Mouse (Mus musculus) lung, postnatal 0 days (tissue): ENCODE measurements around the gene Sh2d7. TPM values are rescaled to one million over a fixed set of nuclear protein-coding genes. Genes with fewer than 3 reads are reported as not detected.

Experiments used
- ATAC-seq: fragments of 200-750 bp; cut with Nextera tagmentation; 2 replicates; pipeline ENCODE4 v1.8.0; 2017; ENCODE audit warnings: moderate library complexity
- DNase-seq: peaks from one replicate; pipeline ENCODE4 v3.0.0-alpha.2; 2016; ENCODE audit warnings: low spot score
- H3K27ac ChIP-seq: fragments of 300-500 bp; sonication (generic); 2 replicates; pipeline ENCODE4 v1.5.1; 2014; ENCODE audit warnings: antibody characterized with exemption, mild to moderate bottlenecking, low read length, mixed read lengths
- H3K27me3 ChIP-seq: fragments of 300-500 bp; sonication (generic); replicated peaks from 2 replicates; pipeline ENCODE4 v1.6.1; 2014; ENCODE audit warnings: low read length, mixed read lengths; ENCODE audit not compliant: insufficient read depth
- H3K36me3 ChIP-seq: fragments of 300-500 bp; sonication (generic); 2 replicates; pipeline ENCODE4 v1.6.1; 2014; ENCODE audit warnings: low read length, mixed read lengths; ENCODE audit not compliant: insufficient read depth
- H3K4me1 ChIP-seq: fragments of 300-500 bp; sonication (generic); 2 replicates; pipeline ENCODE4 v1.6.1; 2014; ENCODE audit warnings: antibody characterized with exemption, low read depth, low read length, mixed read lengths; ENCODE audit not compliant: insufficient read depth
- H3K4me2 ChIP-seq: fragments of 300-500 bp; sonication (generic); replicated peaks from 2 replicates; pipeline ENCODE4 v1.6.1; 2014; ENCODE audit warnings: low read depth, mild to moderate bottlenecking, low read length, moderate library complexity, mixed read lengths
- H3K4me3 ChIP-seq: fragments of 300-500 bp; sonication (generic); 2 replicates; pipeline ENCODE4 v1.5.1; 2014; ENCODE audit warnings: low read depth, low read length
- H3K9ac ChIP-seq: fragments of 300-500 bp; sonication (generic); replicated peaks from 2 replicates; pipeline ENCODE4 v1.6.1; 2014; ENCODE audit warnings: low read depth, mild to moderate bottlenecking
- H3K9me3 ChIP-seq: fragments of 300-500 bp; sonication (generic); 2 replicates; pipeline ENCODE4 v1.6.1; 2016; ENCODE audit warnings: low read length, mixed read lengths
- CTCF ChIP-seq: IDR thresholded peaks from 2 replicates; pipeline ENCODE4 v1.5.1; 2016; ENCODE audit warnings: antibody characterized with exemption, mild to moderate bottlenecking
- EP300 ChIP-seq: IDR thresholded peaks from 2 replicates; pipeline ENCODE4 v1.6.1; 2016; ENCODE audit warnings: antibody characterized with exemption, mild to moderate bottlenecking, control low read depth
- WGBS: fragments of 180-500 bp; shearing (Covaris S2); extraction: QIAGEN DNeasy Blood & Tissue Kit; methylation state at CpG from one replicate; pipeline ENCODE4 v1.1.7; 2014; 5-methylcytosine and 5-hydroxymethylcytosine counted together
- polyA plus RNA-seq: library from polyadenylated mRNA; unstranded; fragments of >200 nt; fragmentation: Nextera tagmentation; extraction: Ambion mirVana; gene quantifications from 2 replicates; pipeline ENCODE4 v1.2.1, GENCODE M21; 2015

Sh2d7 gene
- polyA plus RNA-seq, 1 experiment from 2014 or later = not detected

GRCm38 (mm10) chr9:54527694-54528093 lies 11.1 kb upstream of the Sh2d7 start:
- no peak overlapping the region for H3K9ac ChIP-seq

GRCm38 (mm10) chr9:54529950-54530349 lies 8.8 kb upstream of the Sh2d7 start:
- no peaks in the 10 kb centered on the region for H3K27me3 ChIP-seq
- H3K27ac ChIP-seq = no peak overlapping the region
- TF ChIP-seq CTCF = no peak
- TF ChIP-seq EP300 = no peak
- WGBS = 68% methylated on average over 2 of the region's 2 CpGs
- no peak overlapping the region for H3K4me3 ChIP-seq
- no peak overlapping the region for H3K4me2 ChIP-seq
- ATAC-seq (no peak), DNase-seq (no peak)
- no peaks in the 10 kb centered on the region for H3K36me3 ChIP-seq
- H3K9me3 ChIP-seq = no peaks in the 10 kb centered on the region
- no peak overlapping the region for H3K9ac ChIP-seq
- no peaks in the 10 kb centered on the region for H3K4me1 ChIP-seq

More at GRCm38 (mm10) chr9:54527694-54528093, 11.1 kb upstream of the Sh2d7 start:
- WGBS = 66% methylated on average over 7 of the region's 7 CpGs
- Histone ChIP-seq H3K27me3 (no peaks in the 10 kb centered on the region), H3K4me3 (no peak overlapping the region), H3K4me1 (no peaks in the 10 kb centered on the region), H3K9me3 (no peaks in the 10 kb centered on the region), H3K4me2 (no peak overlapping the region), H3K27ac (no peak overlapping the region), H3K36me3 (no peaks in the 10 kb centered on the region)
- no peak for TF ChIP-seq EP300
- TF ChIP-seq CTCF = no peak; the same call in 1 of the 2 replicates
- ATAC-seq (no peak), DNase-seq (no peak)

- Histone ChIP-seq H3K9ac (no peak overlapping the region), H3K4me1 (no peaks in the 10 kb centered on the region), H3K9me3 (no peaks in the 10 kb centered on the region), H3K36me3 (no peaks in the 10 kb centered on the region), H3K4me2 (no peak overlapping the region), H3K27me3 (no peaks in the 10 kb centered on the region), H3K27ac (no peak overlapping the region), H3K4me3 (no peak overlapping the region)
- no peak for DNase-seq
- no peak for ATAC-seq
- TF ChIP-seq EP300 (no peak), CTCF (no peak)
- 81% methylated on average over 6 of the region's 6 CpGs for WGBS
These were observed 7.9 kb upstream of the Sh2d7 start for GRCm38 (mm10) chr9:54530836-54531235.

DNA sequence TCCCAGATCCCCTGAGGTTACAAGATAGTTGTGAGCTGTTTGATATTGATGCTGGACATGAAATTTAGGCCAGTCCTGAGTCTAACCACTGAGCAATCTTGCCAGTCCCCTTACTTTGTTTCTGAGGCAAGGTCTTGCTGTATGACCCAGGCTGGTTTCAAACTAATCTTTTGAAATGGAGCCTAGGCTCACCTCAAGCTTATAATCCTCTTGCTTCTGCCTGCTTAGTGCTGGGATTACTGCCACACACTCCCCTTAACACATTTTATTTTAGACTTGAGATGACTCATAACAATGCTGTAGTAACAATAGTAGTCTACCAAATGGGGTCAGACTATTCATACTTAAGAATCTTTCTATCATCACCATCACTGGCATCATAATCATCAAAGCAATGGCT lies 7.4 kb upstream of the Sh2d7 start:
- Histone ChIP-seq H3K9me3 (no peaks in the 10 kb centered on the region), H3K4me3 (no peak overlapping the region), H3K27ac (no peak overlapping the region), H3K4me2 (no peak overlapping the region), H3K4me1 (no peaks in the 10 kb centered on the region), H3K27me3 (no peaks in the 10 kb centered on the region), H3K9ac (no peak overlapping the region), H3K36me3 (no peaks in the 10 kb centered on the region)
- no peak for TF ChIP-seq EP300
- no peak for TF ChIP-seq CTCF
- ATAC-seq (no peak), DNase-seq (no peak)

DNA sequence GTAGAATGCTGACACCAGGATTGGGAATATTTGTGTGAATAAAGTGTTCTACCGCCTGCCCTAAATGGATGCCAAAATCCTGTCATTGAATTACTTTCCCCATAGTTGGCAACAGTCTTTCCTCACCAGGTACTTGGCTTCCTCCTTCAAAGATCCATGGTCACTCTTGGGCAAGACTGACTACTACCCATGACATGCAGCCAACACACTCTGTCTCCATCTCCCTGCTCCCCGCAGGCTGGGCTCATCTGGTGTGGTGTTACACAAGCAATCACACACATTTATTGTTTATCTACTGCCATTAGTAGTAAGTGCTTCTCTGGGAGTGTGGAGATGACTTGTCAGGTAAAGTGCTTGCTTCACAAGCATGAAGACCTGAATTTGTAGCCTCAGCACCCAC lies 5.9 kb upstream of the Sh2d7 start:
- TF ChIP-seq CTCF = no peak
- TF ChIP-seq EP300 = no peak
- no peak overlapping the region for H3K27ac ChIP-seq
- no peaks in the 10 kb centered on the region for H3K27me3 ChIP-seq
- H3K4me3 ChIP-seq = no peak overlapping the region
- no peak overlapping the region for H3K9ac ChIP-seq
- H3K4me2 ChIP-seq = no peak overlapping the region
- no peak for DNase-seq
- H3K36me3 ChIP-seq = no peaks in the 10 kb centered on the region
- no peak for ATAC-seq
- WGBS = 73% methylated on average over 2 of the region's 2 CpGs
- no peaks in the 10 kb centered on the region for H3K4me1 ChIP-seq
- H3K9me3 ChIP-seq = no peaks in the 10 kb centered on the region

DNA sequence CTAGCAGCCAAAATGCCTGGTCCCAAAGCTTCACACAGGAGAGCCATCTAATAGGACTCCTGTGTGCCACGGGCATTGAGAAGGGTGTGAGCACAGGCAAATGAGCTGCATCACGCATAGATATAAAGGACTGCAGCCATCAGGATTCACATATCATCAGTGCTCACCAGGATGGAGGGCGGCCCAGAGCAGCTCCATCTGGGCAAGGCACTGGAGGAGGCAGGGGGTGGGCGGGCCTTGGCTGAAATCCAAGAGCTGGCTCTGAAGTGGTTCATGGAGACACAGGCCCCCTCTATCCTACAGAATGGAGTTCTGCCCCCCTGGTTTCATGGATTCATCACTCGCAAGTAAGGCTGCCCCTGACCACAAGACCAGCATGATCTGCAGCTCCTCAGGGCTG lies 4.8 kb upstream of the Sh2d7 start:
- TF ChIP-seq EP300 (no peak), CTCF (no peak)
- Histone ChIP-seq H3K36me3 (no peaks in the 10 kb centered on the region), H3K4me3 (no peak overlapping the region), H3K4me2 (no peak overlapping the region), H3K27ac (no peak overlapping the region), H3K9me3 (no peaks in the 10 kb centered on the region), H3K4me1 (no peaks in the 10 kb centered on the region), H3K9ac (no peak overlapping the region), H3K27me3 (no peaks in the 10 kb centered on the region)
- no peak for DNase-seq
- no peak for ATAC-seq
- WGBS = 39% methylated on average over 5 of the region's 5 CpGs

GRCm38 (mm10) chr9:54536236-54536635 lies 2.5 kb upstream of the Sh2d7 start:
- 72% methylated on average over 7 of the region's 7 CpGs for WGBS
- Histone ChIP-seq H3K27ac (no peak overlapping the region), H3K4me3 (no peak overlapping the region), H3K9ac (no peak overlapping the region), H3K4me1 (no peaks in the 10 kb centered on the region), H3K27me3 (no peaks in the 10 kb centered on the region), H3K9me3 (no peaks in the 10 kb centered on the region), H3K36me3 (no peaks in the 10 kb centered on the region), H3K4me2 (no peak overlapping the region)
- DNase-seq (no peak), ATAC-seq (no peak)
- no peak for TF ChIP-seq CTCF
- TF ChIP-seq EP300 = no peak
